Mouse (Mus musculus) kidney, postnatal 14 days (tissue): Measurements from ENCODE around the gene Itga8.

Experiments
- DNase-seq: peaks from one replicate; pipeline ENCODE4 v3.0.0; 2022; ENCODE audit warnings: mixed read lengths

Itga8 gene

DNA sequence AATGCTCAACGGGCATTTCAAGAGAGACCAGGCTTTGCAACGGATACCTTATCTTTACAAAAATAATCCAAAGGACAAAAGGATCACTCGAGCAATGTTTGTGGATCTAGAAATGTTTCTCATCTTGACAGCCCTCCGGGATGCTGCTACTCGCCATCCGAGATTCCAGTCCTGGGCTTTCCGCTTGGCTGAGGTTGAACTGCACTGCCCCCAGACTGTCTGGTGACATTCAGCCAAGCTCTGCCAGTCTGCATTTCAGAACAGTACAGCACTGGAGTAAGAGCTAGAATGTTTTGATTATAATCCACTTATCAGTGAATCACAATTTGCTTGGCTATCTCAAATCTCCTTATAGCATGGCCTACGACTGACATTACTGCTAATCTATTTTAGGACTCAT lies 8.3 kb downstream of the Itga8 start:
- DNase-seq, result no peak

- DNase-seq, result no peak
Measured at GRCm38 (mm10) chr2:12292023-12292820, 9.5 kb downstream of the Itga8 start.

- DNase-seq, result no peak
Measured at GRCm38 (mm10) chr2:12290235-12290634, 11.5 kb downstream of the Itga8 start.

GRCm38 (mm10) chr2:12287831-12288230 lies 13.9 kb downstream of the Itga8 start:
- DNase-seq, result no peak

- DNase-seq, result no peak
Measured at GRCm38 (mm10) chr2:12280664-12281063, 21.1 kb downstream of the Itga8 start.

GRCm38 (mm10) chr2:12279070-12279612 lies 22.6 kb downstream of the Itga8 start:
- DNase-seq, result no peak

DNA sequence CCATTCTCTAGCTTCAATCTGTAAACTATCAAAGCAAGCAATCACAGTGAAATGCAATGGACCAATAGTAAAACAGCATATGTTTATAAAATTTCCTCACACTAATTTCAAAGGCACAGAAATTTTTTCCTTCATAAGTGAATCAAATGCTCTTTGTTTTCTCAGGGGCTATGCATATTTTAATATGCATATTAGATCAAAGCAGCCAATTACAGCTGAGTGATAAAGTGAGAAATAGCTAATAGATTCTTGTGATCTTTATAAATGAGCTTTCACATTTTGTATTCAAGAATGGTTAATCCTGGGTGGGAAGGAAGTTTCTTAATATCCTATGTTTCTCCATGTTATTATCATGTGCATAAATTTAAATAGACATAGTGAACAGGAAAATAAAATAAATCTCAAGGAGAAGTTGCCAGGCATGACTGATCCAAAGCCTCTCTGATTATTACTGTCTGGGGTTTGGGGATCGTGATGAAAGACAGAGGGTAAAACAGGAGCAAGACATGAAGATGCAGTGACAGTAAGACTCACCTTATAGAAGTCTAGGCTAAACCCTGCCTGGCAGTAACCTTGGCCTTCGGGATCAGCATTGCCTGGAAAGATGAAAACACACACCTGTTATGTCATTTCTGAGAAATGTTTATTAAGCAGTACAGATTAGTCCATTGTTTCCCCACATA lies 44.9 kb downstream of the Itga8 start:
- no peak for DNase-seq

DNA sequence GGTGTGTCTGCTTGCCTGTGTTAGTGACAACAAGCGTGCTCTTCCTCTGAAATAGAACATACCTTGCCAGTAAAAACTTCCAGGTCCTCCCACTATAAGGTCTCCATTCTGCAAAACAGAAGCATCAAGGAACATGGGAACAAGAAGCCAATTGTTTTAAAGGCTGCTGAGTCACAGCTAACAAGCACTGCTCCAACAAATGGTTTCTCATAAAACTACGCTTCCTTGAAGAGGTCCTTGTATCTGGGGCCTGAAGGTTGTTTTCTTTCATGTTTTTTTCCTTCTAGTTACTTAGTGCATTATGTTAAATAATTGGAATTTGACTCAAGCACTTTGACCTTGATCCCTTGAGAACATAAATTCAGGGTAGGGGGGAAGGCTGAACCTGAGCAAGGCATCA lies 45.8 kb downstream of the Itga8 start:
- DNase-seq, result no peak

GRCm38 (mm10) chr2:12235345-12235744 lies 66.4 kb downstream of the Itga8 start:
- no peak for DNase-seq

GRCm38 (mm10) chr2:12229721-12230120 lies 72.0 kb downstream of the Itga8 start:
- no peak for DNase-seq

- peak; percentile 27 for DNase-seq
Measured at GRCm38 (mm10) chr2:12228335-12228734, 73.4 kb downstream of the Itga8 start.

GRCm38 (mm10) chr2:12227243-12227642 lies 74.5 kb downstream of the Itga8 start:
- no peak for DNase-seq

GRCm38 (mm10) chr2:12226367-12226766 lies 75.4 kb downstream of the Itga8 start:
- DNase-seq, result no peak

GRCm38 (mm10) chr2:12221671-12222070 lies 80.1 kb downstream of the Itga8 start:
- peak; percentile 73 for DNase-seq

- no peak for DNase-seq
Measured at GRCm38 (mm10) chr2:12213464-12213790, 88.3 kb downstream of the Itga8 start.

DNA sequence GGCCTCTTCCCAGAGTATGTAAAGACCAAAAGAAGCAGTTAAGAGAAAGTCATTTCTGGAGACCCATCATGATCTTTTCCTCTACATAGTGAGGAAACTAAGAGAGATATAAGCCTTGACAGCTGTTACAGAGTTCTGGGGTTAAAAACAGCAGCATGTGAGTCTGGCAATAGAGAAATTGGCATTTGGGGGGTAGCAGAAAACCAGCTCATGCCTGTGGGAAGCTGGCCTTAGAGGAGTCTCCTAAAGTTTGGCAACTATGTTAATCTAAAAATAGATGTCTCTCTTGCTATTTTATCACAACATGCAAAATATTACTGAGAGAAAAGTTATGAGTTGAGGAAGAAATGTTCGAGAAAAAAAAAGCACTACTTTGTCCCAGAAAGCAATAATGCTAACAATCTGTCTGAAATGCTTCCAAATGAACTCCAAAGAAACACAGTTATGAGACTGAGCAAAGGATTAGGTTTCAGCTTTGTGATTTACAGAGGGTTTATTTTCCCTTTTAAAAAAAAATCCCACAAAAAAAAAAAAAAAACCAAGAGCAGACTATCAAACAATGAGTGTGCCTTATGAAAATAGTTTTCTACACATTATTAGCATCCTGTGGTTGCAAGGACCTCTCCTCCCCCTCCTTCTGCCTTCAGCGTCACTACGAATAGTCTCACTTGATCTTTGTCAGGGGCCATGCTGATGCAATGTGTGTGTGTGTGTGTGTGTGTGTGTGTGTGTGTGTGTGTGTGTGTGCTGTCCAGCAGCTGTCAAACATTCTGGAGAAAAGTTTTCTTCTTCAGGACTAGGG lies 88.9 kb downstream of the Itga8 start:
- peak; percentile 57 for DNase-seq

- DNase-seq, result no peak
Measured at GRCm38 (mm10) chr2:12208142-12208541, 93.6 kb downstream of the Itga8 start.

DNA sequence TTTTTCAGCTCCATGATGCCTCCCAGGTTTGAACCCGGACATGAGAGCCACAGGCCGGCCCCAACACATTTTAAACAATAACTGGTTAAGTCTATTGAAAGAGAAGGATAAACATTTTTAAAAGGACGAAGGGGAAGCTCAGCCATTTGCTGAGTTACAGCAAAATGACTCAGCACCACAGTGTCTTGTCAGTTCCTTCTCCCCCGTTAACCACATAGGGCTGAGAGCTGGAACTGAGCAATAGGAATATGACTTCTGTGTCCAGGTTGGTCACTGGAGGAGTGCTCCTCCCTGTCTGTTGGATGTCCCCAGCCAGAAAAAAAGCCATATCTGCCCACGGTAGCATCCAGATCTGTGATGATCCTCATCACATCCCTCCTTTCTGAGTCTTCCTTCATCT lies 95.4 kb downstream of the Itga8 start:
- DNase-seq, result no peak

DNA sequence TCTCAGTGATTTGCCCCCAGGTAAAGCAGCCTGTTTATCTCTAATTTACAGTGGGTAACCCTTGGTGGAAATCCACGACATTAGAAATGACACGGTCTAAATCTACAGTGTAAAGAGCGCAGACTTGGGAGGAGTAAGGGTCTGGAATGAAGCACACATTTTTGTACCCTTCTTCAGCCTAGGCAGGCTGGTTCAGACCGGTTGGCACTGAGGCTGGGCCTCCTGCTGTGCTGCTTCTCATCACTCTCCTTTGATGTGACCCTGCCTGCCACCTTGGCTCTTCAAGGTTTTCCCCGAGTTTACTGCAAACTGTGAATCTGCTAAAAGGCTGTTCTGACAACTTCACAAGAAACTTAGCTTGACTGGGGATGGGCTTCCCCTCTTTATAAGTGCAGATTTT lies 95.8 kb downstream of the Itga8 start:
- no peak for DNase-seq

DNA sequence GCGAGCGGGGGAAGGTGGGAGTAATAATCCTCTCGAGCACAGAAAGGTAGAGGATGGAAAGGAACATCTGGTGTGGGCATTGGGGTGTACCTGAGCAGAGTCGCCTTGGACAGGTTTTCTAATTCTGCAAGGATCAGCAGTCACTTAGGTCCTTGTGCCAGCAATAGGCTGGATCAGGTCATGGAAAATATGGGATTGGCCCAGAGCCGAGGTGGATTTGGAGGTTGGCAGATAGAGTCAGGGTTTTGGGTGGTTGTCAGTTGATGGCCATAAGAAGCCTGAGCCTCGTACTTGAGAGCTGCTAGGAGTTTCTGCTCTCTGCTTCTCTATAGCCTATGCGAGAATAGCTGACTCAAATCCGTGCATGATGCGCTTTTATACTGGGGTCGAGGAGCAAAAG lies 98.5 kb downstream of the Itga8 start:
- no peak for DNase-seq

DNA sequence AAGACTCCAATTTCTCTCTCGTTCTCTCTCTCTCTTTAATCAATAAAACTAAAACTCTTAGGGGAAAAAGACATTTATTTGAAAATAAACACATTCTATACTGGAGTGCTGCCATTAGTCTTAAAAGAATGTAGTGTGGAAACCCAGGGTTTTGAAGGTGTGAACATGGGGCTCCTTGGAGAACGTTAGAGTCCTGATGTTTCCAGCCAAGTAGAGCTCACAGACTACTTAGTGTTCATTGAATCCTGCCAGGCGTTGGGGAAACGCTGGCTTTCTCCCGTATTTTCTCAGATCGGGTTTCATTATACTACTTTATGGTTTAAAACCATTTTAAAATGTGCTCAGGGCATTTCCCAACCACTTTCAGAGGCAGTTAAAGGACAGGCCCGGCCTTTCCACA lies 103.0 kb downstream of the Itga8 start:
- DNase-seq, result no peak

- no peak for DNase-seq
Measured at GRCm38 (mm10) chr2:12198214-12198613, 103.5 kb downstream of the Itga8 start.

GRCm38 (mm10) chr2:12197711-12198110 lies 104.0 kb downstream of the Itga8 start:
- peak; percentile 58 for DNase-seq
